Mouse (Mus musculus) ES-E14 (cell line): ENCODE measurements around the gene Foxp2. TPM values are rescaled to one million over a fixed set of nuclear protein-coding genes. Genes with fewer than 3 reads are reported as not detected.

Experiments used
- DNase-seq: peaks from one replicate; pipeline ENCODE4 v3.0.0-alpha.2; 2013; ENCODE audit warnings: low read depth, low spot score
- H3K27ac ChIP-seq: 2 replicates; pipeline ENCODE4 v1.5.1; 2012; ENCODE audit warnings: low read depth, mild to moderate bottlenecking, low read length, moderate library complexity, mixed read lengths; ENCODE audit not compliant: poor library complexity, insufficient read depth, severe bottlenecking
- H3K36me3 ChIP-seq: 2 replicates; pipeline ENCODE4 v1.6.1; 2012; ENCODE audit warnings: mild to moderate bottlenecking, low read length, moderate library complexity, mixed read lengths; ENCODE audit not compliant: control insufficient read depth, poor library complexity, insufficient read depth, severe bottlenecking
- H3K4me1 ChIP-seq, 2 experiments: fragments of 150-350 bp in 1 of 2; sonication (generic) in 1 of 2; 2 replicates each; pipeline ENCODE4 v1.6.1; 2012; ENCODE audit warnings: low read length in 2 of 2, mild to moderate bottlenecking in 1 of 2, mixed read lengths in 1 of 2; ENCODE audit not compliant: control insufficient read depth in 2 of 2, insufficient read depth in 2 of 2, poor library complexity in 1 of 2
- H3K4me3 ChIP-seq, 2 experiments: fragments of 150-350 bp in 1 of 2; sonication (generic) in 1 of 2; 2 replicates each; pipeline ENCODE4 v1.5.1; 2012; ENCODE audit warnings: low read length in 2 of 2, low read depth in 1 of 2, mild to moderate bottlenecking in 1 of 2, mixed read lengths in 1 of 2; ENCODE audit not compliant: insufficient read depth in 1 of 2, poor library complexity in 1 of 2, severe bottlenecking in 1 of 2
- H3K9ac ChIP-seq: 2 replicates; pipeline ENCODE4 v1.6.1; 2012; ENCODE audit warnings: low read depth, mild to moderate bottlenecking, low read length, mixed read lengths; ENCODE audit not compliant: poor library complexity, insufficient read depth, severe bottlenecking
- H3K9me3 ChIP-seq: fragments of 150-350 bp; sonication (generic); 2 replicates; pipeline ENCODE4 v1.6.1; 2012; ENCODE audit warnings: low read depth, mild to moderate bottlenecking, low read length; ENCODE audit not compliant: control insufficient read depth, insufficient read depth
- CHD2 ChIP-seq: IDR thresholded peaks from 2 replicates; pipeline ENCODE4 v1.6.1; 2014; ENCODE audit warnings: mild to moderate bottlenecking, low read depth, low read length, inconsistent platforms
- HCFC1 ChIP-seq: IDR thresholded peaks from 2 replicates; pipeline ENCODE4 v1.6.1; 2012; ENCODE audit warnings: low read length, inconsistent platforms, borderline replicate concordance; ENCODE audit not compliant: insufficient read depth
- MAFK ChIP-seq: IDR thresholded peaks from 2 replicates; pipeline ENCODE4 v1.6.1; 2014; ENCODE audit warnings: mild to moderate bottlenecking, low read depth, low read length, inconsistent platforms; ENCODE audit not compliant: insufficient read depth
- ZC3H11A ChIP-seq: IDR thresholded peaks from 2 replicates; pipeline ENCODE4 v1.6.1; 2012; ENCODE audit warnings: low read depth, mild to moderate bottlenecking, inconsistent platforms, low read length, borderline replicate concordance
- ZNF384 ChIP-seq: IDR thresholded peaks from 2 replicates; pipeline ENCODE4 v1.6.1; 2012; ENCODE audit warnings: low read depth, low read length, inconsistent platforms
- in situ Hi-C, 2 experiments: fragments of 600-800 bp; cut with MboI; formaldehyde crosslinking; loops; one replicate each; pipeline ENCODE4 v1.15.1; 2025; ENCODE audit warnings: low sequenced_read_pairs in 2 of 2, inconsistent platforms in 1 of 2; ENCODE audit not compliant: unreplicated experiment in 2 of 2
- total RNA-seq: library from RNA; depleted of rRNA; stranded (reverse); fragments of 300-350 nt; gene quantifications from 2 replicates; pipeline ENCODE4 v1.2.3, GENCODE M21; 2012

Foxp2 gene
- total RNA-seq, 1 experiment = 0.09 TPM

DNA sequence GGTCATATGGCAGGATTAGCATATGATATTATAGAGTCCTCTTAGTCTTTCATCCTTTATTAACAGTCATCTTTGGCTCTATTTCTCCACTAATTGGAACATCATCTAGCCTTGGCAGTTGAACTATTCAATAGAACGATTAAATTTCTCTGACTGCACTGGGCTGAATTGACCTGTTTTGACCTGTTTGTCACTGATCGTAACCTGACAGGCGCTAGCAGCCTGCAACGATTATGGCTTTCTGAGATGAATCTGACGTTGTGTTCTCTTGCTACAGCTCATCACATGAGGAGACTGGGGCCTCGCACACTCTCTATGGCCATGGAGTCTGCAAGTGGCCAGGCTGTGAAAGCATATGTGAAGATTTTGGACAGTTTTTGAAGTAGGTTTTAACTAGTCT, 495.3 kb downstream of the Foxp2 start:
- Histone ChIP-seq H3K27ac (no peak overlapping the region), H3K9me3 (no peaks in the 10 kb centered on the region), H3K36me3 (no peaks in the 10 kb centered on the region), H3K9ac (no peak overlapping the region), H3K4me1 (no peaks in the 10 kb centered on the region), H3K4me3 (no peak overlapping the region)
- in situ Hi-C loops = no loop called here
- no peak for TF ChIP-seq MAFK
- no peak for TF ChIP-seq CHD2
- no peak for TF ChIP-seq ZNF384
- TF ChIP-seq HCFC1 = no peak
- TF ChIP-seq ZC3H11A = no peak
- no peak for DNase-seq

DNA sequence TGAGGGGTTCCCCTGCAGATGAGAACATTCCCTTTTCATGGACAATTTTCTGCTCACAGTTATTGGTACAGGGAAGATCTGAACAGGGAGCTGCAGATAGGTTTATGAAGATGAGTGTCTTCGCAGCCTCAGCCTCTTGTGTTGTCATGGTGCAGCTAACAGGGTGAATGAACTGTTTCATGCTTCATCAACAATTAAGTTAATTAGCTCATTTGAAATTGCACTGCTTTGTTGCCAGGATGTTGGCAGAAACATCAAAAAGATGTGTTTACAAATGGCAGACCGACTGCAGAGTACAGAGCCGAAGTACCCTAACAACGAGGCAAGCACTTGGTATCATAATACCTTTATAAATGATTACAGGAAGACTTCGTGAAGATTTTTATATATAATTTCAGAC, 496.3 kb downstream of the Foxp2 start:
- Histone ChIP-seq H3K4me1 (no peaks in the 10 kb centered on the region), H3K9ac (no peak overlapping the region), H3K4me3 (no peak overlapping the region), H3K36me3 (no peaks in the 10 kb centered on the region), H3K9me3 (no peaks in the 10 kb centered on the region), H3K27ac (no peak overlapping the region)
- no peak for DNase-seq
- TF ChIP-seq ZC3H11A (no peak), ZNF384 (no peak), HCFC1 (no peak), CHD2 (no peak)
- in situ Hi-C loops = no loop called here

DNA sequence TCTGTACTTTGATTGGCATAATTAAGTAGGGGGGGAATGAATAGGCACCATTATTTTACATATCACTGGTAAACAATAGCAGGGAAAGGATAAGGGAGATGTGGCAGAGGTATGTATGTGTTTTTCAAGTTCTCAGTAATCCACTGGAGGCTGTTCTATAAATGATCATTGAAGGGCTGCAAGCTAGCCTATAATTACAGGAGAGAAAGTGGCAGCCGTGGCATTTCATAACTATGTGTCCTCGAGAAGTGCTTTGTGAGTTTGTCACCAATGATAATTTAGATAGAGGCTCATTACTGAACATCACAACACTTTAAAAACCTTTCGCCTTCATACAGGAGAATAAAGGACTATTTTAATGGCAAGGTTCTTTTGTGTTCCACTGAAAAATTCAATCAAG, 500.0 kb downstream of the Foxp2 start:
- Histone ChIP-seq H3K27ac (no peak overlapping the region), H3K36me3 (no peaks in the 10 kb centered on the region), H3K4me3 (no peak overlapping the region), H3K9ac (no peak overlapping the region), H3K9me3 (no peaks in the 10 kb centered on the region), H3K4me1 (no peaks in the 10 kb centered on the region)
- TF ChIP-seq ZC3H11A = no peak
- TF ChIP-seq ZNF384 = no peak
- no peak for TF ChIP-seq MAFK
- in situ Hi-C loops = no loop called here
- no peak for DNase-seq

DNA sequence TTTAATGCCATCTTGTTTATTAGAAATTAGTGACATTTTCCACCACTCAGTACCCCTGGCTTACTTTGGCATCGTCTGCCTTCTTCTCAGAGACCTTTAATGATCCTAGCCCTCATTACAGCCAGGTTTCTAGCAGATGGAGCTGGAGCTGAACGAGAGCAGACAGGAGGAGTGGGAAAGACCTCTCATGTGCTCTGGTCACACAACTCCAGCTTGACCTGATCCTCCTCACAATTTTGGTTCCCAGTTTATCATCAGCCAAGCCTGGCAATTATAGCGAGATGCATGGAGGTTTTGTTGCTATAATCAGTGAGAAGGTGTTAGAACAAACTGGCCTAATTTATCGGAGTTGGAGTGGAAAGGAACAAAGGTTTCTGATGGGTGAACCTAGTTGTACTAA, 500.9 kb downstream of the Foxp2 start:
- Histone ChIP-seq H3K9me3 (no peaks in the 10 kb centered on the region), H3K4me3 (no peak overlapping the region), H3K4me1 (no peaks in the 10 kb centered on the region), H3K9ac (no peak overlapping the region), H3K27ac (no peak overlapping the region), H3K36me3 (no peaks in the 10 kb centered on the region)
- in situ Hi-C loops = no loop called here
- no peak for TF ChIP-seq MAFK
- no peak for TF ChIP-seq HCFC1
- no peak for TF ChIP-seq ZC3H11A
- TF ChIP-seq ZNF384 = no peak
- no peak for TF ChIP-seq CHD2
- no peak for DNase-seq

DNA sequence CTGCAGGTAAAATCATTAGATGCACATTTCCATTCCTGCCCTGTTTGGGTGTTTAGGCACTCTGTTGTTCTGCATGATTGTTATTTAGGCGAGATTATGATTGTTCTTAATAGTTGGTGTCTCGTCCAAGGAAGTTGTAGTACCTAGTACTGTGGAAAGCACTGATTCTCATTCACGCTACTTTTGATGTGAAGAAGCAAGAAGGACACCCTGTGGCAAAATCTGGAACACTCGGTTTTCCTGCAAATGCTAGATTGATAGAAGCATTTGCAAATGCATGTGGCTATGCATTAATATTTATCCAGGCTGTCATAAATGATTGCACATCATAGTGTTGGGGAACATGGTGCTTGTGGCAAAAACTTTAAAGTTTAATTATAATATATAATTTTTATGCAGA, 514.0 kb downstream of the Foxp2 start:
- Histone ChIP-seq H3K4me3 (no peak overlapping the region), H3K4me1 (no peaks in the 10 kb centered on the region), H3K9ac (no peak overlapping the region), H3K9me3 (no peaks in the 10 kb centered on the region), H3K27ac (no peak overlapping the region), H3K36me3 (no peaks in the 10 kb centered on the region)
- no peak for DNase-seq
- TF ChIP-seq ZNF384 = no peak
- TF ChIP-seq HCFC1 = no peak
- no peak for TF ChIP-seq ZC3H11A
- TF ChIP-seq MAFK = no peak
- TF ChIP-seq CHD2 = no peak
- in situ Hi-C loops = no loop called here
